Mouse (Mus musculus) hindbrain, embryonic 15.5 days (tissue): ENCODE measurements at regions not wholly inside any gene's neighbourhood (a gene's known extent, or its start where the extent isn't known, plus 50 kb on each side); places are given as distances from the start of the nearest gene placed in this dataset.

Experiments
- ATAC-seq: fragments of 200-750 bp; cut with Nextera tagmentation; 2 replicates; pipeline ENCODE4 v1.8.0; 2017; ENCODE audit warnings: low read depth, moderate number of reproducible peaks, moderate TSS enrichment; ENCODE audit not compliant: low FRiP score
- H3K27ac ChIP-seq: fragments of 300-500 bp; sonication (generic); replicated peaks from 2 replicates; pipeline ENCODE4 v1.5.1; 2015; ENCODE audit warnings: mild to moderate bottlenecking, inconsistent platforms
- H3K27me3 ChIP-seq: fragments of 300-500 bp; sonication (generic); 2 replicates; pipeline ENCODE4 v1.6.1; 2015; ENCODE audit warnings: control low read depth, inconsistent platforms
- H3K36me3 ChIP-seq: fragments of 300-500 bp; sonication (generic); 2 replicates; pipeline ENCODE4 v1.6.1; 2015; ENCODE audit warnings: control low read depth, inconsistent platforms
- H3K4me1 ChIP-seq: fragments of 300-500 bp; sonication (generic); replicated peaks from 2 replicates; pipeline ENCODE4 v1.6.1; 2015; ENCODE audit warnings: control low read depth, inconsistent platforms
- H3K4me2 ChIP-seq: fragments of 300-500 bp; sonication (generic); 2 replicates; pipeline ENCODE4 v1.6.1; 2015; ENCODE audit warnings: moderate library complexity, mild to moderate bottlenecking, inconsistent platforms
- H3K4me3 ChIP-seq: fragments of 300-500 bp; sonication (generic); 2 replicates; pipeline ENCODE4 v1.5.1; 2015; ENCODE audit warnings: mild to moderate bottlenecking, inconsistent platforms
- H3K9ac ChIP-seq: fragments of 300-500 bp; sonication (generic); 2 replicates; pipeline ENCODE4 v1.6.1; 2015; ENCODE audit warnings: inconsistent platforms
- H3K9me3 ChIP-seq: fragments of 300-500 bp; sonication (generic); 2 replicates; pipeline ENCODE4 v1.6.1; 2016; ENCODE audit warnings: control low read depth, inconsistent platforms
- WGBS: fragments of 180-500 bp; shearing (Covaris S2); methylation state at CpG from one replicate; pipeline ENCODE4 v1.1.7; 2015; 5-methylcytosine and 5-hydroxymethylcytosine counted together

DNA sequence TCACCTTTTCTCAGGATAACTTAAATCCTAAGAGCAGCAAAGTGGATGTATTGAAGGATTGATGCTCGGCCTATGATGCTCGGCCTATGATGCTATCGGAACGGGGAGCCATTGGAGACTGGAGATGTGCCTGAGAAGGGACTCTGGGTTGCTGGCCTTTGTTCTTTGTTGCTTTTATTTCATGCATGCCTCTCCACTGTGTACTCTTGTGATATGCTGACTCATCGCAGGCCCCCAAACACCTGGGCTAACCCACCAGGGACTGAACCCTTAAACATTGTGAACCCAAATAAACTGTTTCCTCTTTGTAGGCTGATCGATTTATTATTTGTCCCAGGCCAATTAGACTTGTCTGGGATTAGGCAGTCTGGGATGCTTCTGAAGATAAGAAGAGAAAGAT is 61.9 kb downstream of the Pdcl3 start:
- Histone ChIP-seq H3K4me3 (no peak overlapping the region), H3K27ac (no peak overlapping the region), H3K9me3 (no peaks in the 10 kb centered on the region), H3K27me3 (no peaks in the 10 kb centered on the region), H3K36me3 (no peaks in the 10 kb centered on the region), H3K4me2 (no peak overlapping the region), H3K9ac (no peak overlapping the region), H3K4me1 (no peaks in the 10 kb centered on the region)
- ATAC-seq, result no peak
- WGBS, result 94% methylated on average over 6 of the region's 6 CpGs

DNA sequence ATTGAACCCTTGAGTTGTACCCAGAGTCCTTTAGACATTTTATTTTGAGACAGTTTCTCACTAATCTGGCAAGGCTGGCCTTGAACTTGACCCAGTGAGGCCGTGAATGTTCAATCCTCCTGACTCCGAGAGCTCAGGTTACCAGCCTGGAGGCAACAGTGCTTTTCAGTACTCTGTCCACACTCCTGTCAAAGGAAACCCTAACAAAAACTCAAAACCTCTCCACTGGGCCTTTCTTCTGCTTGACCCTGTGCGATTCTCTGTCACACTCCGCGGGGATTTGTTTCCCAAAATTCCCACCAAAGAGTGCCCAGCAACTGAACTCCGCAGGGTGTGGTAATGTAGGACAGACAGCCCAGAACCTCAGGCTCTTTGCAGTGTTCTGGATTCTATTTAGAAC is 71.9 kb downstream of the Pdcl3 start:
- Histone ChIP-seq H3K9me3 (no peaks in the 10 kb centered on the region), H3K4me2 (no peak overlapping the region), H3K4me1 (no peaks in the 10 kb centered on the region), H3K27ac (no peak overlapping the region), H3K27me3 (no peaks in the 10 kb centered on the region), H3K36me3 (no peaks in the 10 kb centered on the region), H3K4me3 (no peak overlapping the region), H3K9ac (no peak overlapping the region)
- ATAC-seq, result no peak
- WGBS, result 82% methylated on average over 6 of the region's 6 CpGs

DNA sequence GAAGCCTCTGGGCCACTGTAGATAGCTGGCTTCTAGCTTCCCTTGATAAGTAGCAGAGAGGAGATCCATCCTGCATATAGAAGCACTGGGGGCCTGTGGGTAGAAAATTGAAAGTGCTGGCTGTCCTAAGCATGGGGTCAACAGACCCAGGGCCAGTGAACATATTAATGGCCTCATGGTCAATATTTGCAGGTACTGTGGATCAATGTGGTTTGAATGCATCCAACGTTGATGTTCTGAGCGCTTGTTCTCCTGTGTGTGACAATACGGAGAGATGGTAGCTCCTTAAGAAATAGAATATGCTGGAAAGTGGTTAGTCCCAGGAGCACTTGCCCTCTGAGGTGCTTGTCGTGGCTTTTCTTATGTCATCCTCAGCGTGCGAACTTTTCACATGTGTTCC is 77.1 kb downstream of the Pdcl3 start:
- Histone ChIP-seq H3K36me3 (no peaks in the 10 kb centered on the region), H3K9ac (no peak overlapping the region), H3K27me3 (no peaks in the 10 kb centered on the region), H3K4me1 (no peaks in the 10 kb centered on the region), H3K27ac (no peak overlapping the region), H3K4me2 (no peak overlapping the region), H3K4me3 (no peak overlapping the region), H3K9me3 (no peaks in the 10 kb centered on the region)
- no peak for ATAC-seq
- 94% methylated on average over 6 of the region's 6 CpGs for WGBS

DNA sequence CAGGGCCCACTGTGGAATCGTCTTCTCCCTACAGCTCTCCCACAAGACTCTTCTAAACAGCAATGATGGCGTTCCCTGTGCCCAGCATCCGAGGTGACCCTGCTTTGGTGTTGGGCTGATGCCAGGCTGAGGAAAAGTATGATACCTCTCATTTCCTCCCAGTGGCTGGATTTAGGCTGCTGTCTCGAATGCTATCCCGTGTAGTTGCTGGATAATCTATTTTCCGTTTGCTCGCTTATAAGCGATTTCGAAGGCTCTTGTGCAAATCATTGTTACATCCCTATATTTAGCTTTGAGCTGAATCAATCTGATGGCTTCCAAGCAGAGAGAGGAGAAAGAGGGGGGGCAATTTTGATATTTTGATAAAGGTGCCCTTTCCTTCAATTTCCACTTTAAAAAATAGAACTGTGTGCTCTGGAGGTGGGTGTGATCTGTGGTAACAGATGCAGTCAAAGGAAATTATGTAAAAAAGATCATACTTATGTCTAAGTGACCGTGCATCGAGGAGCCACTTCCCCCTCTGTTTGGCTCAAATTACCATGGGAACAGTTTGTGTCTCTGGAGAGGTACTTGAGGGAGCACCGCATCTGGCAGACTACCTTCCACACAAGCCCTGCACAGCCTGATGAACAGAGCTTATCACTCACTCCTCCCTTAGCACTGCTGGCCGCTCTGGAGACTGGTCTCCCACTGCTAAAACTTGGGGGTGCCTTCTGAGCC is 78.4 kb downstream of the Pdcl3 start:
- Histone ChIP-seq H3K9me3 (no peaks in the 10 kb centered on the region), H3K27ac (no peak overlapping the region), H3K4me1 (no peaks in the 10 kb centered on the region), H3K27me3 (no peaks in the 10 kb centered on the region), H3K9ac (no peak overlapping the region), H3K4me3 (no peak overlapping the region), H3K36me3 (no peaks in the 10 kb centered on the region), H3K4me2 (no peak overlapping the region)
- no peak for ATAC-seq
- WGBS, result 72% methylated on average over 13 of the region's 13 CpGs

DNA sequence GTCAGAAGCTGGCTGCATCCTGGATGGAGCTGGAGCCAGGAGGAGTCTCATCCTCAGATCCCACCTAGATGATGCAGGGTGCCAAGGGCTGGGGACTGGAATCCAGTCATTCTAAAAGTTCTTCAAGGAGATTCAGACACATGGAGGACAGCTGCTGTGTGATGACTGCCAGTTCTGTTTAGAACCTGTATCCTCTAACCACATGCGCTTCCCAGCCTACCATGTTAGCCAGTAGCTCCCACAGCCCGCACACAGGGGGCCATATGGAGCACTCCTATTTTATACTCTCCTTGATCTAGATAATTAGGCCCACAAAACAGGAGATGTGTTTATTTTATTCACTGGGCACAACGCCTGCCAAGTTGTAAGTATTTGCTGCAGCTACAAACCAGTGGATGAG is 79.4 kb downstream of the Pdcl3 start:
- WGBS, result 93% methylated on average over 3 of the region's 3 CpGs
- Histone ChIP-seq H3K36me3 (no peaks in the 10 kb centered on the region), H3K9ac (no peak overlapping the region), H3K4me1 (no peaks in the 10 kb centered on the region), H3K9me3 (no peaks in the 10 kb centered on the region), H3K27me3 (no peaks in the 10 kb centered on the region), H3K4me3 (no peak overlapping the region), H3K27ac (no peak overlapping the region), H3K4me2 (no peak overlapping the region)
- no peak for ATAC-seq

DNA sequence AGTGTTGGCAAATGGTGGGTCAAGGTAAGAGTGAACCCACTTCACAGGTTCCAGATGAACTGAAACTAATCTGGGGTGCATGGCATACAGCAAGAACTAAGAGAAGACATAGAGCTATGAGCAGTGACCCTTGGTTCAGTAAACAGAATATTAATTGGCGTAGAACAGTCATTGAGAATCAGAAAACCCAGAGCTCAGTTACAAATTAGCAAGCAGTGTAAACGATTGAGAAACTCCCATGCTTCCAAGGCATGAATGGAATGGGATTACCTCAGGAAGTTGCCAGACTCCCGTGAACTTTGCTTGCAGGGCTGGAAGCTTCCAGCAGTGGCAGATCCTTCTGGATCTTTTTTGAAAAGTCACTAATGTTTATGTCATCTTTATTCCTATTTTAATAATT is 82.5 kb downstream of the Pdcl3 start:
- Histone ChIP-seq H3K9ac (no peak overlapping the region), H3K36me3 (no peaks in the 10 kb centered on the region), H3K27ac (no peak overlapping the region), H3K27me3 (no peaks in the 10 kb centered on the region), H3K4me3 (no peak overlapping the region), H3K9me3 (no peaks in the 10 kb centered on the region), H3K4me2 (no peak overlapping the region), H3K4me1 (no peaks in the 10 kb centered on the region)
- 74% methylated on average over 3 of the region's 3 CpGs for WGBS
- ATAC-seq, result no peak

DNA sequence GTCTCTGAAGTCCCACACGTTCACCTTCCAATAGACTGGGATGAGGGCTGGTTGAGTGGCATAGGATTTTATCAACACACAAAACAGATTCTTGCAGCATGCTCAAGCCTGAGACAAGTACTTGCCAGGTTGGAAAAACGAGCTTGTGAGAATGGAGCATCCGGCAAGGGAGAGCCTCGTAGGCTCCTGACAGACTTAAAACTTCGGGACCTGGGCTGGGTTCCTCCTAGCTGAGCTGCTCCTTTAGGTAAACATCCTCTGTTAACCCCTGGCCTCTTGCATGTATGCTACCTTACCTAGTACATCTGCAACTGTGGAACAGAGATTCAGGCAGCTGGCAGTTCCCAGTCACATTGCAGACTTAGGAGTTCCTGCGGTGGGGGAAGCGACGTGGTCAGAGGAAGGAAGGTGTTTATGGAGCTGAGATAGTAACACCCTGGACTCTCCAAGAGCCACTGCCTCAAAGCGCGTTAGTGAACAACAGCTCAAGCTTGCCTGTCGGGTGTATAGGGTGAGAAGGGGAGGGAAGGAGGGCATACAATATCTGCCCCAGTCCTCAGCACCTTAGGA is 83.8 kb downstream of the Pdcl3 start:
- Histone ChIP-seq H3K4me2 (no peak overlapping the region), H3K9me3 (no peaks in the 10 kb centered on the region), H3K9ac (no peak overlapping the region), H3K4me1 (no peaks in the 10 kb centered on the region), H3K36me3 (no peaks in the 10 kb centered on the region), H3K27me3 (no peaks in the 10 kb centered on the region), H3K4me3 (no peak overlapping the region), H3K27ac (no peak overlapping the region)
- no peak for ATAC-seq
- 80% methylated on average over 11 of the region's 11 CpGs for WGBS

DNA sequence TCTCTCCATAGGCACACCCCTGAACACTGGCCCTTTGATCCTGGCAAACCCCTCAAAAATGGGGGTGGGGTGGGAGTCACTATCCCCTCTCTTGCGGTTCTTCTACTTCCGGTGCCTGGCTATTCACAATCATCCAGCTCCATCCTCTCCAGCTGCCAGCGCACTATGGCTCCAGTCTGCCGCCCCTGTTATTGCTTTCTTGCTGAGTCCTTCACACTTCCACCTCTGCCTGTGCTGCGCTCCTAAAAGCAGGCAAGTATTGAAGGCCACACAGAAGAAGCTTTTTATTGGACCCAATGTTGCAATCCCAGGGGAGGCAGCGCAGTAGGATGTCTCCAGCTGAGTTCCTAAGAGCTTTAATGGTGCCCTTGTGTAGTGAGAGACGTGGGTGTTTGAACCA is 84.3 kb downstream of the Pdcl3 start:
- Histone ChIP-seq H3K4me1 (no peaks in the 10 kb centered on the region), H3K4me2 (no peak overlapping the region), H3K27me3 (no peaks in the 10 kb centered on the region), H3K36me3 (no peaks in the 10 kb centered on the region), H3K9me3 (no peaks in the 10 kb centered on the region), H3K9ac (no peak overlapping the region), H3K27ac (no peak overlapping the region), H3K4me3 (no peak overlapping the region)
- WGBS, result 61% methylated on average over 7 of the region's 7 CpGs
- ATAC-seq, result no peak

DNA sequence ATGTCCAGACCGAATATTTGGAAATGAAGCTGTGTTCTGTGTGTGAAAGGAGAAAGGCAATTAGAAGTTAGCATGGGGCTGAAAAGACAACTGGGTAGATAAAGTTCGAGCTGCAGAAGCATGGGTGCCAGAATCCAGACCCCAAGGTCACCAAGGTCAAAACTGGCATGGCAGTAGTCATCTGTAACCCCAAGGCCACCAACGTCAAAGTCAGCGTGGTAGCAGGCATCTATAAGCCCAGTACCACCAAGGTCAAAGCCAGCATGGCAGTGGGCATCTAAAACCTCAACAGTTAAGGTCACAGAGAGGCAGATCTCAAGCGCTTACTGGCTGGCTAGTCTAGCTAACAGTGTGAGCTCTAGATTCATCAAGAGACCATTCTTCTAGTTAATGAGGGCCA is 90.6 kb downstream of the Pdcl3 start:
- Histone ChIP-seq H3K4me1 (no peaks in the 10 kb centered on the region), H3K36me3 (no peaks in the 10 kb centered on the region), H3K27me3 (no peaks in the 10 kb centered on the region), H3K4me3 (no peak overlapping the region), H3K4me2 (no peak overlapping the region), H3K9ac (no peak overlapping the region), H3K27ac (no peak overlapping the region), H3K9me3 (no peaks in the 10 kb centered on the region)
- 90% methylated on average over 5 of the region's 5 CpGs for WGBS
- no peak for ATAC-seq

DNA sequence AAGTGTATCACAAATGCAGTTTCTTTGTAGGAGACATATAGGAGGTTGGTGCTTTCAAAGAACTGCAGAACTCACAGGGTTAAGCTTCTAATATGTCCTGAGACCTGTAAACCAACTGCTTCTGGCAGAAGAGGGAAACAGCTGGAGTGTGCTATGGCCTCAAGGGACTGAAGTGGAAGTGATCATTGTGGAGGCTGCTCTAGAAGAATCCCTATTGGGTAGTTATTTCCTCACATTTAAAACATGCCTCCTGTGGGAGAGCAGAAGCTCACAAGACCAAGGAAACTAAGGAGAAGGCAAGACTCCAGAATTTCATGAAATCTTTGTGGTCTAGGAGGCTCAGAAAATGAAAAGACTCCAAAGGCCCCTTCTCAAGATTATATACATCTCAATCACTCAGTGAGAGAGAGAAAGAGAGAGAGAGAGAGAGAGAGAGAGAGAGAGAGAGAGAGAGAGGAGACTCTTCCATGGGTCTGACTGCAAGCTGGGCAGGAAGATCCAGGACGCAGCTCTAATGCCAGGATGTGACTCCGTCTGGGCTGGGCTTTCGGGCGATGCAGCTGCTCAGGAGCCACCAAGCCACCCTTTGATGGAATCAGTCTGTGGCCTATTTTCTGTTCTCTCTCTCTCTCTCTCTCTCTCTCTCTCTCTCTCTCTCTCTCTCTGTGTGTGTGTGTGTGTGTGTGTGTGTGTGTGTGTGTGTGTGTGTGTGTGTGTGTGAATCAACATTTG is 93.3 kb downstream of the Pdcl3 start:
- Histone ChIP-seq H3K9me3 (no peaks in the 10 kb centered on the region), H3K9ac (no peak overlapping the region), H3K4me3 (no peak overlapping the region), H3K27ac (no peak overlapping the region), H3K4me1 (no peaks in the 10 kb centered on the region), H3K4me2 (no peak overlapping the region), H3K36me3 (no peaks in the 10 kb centered on the region), H3K27me3 (no peaks in the 10 kb centered on the region)
- no peak for ATAC-seq
- 56% methylated on average over 4 of the region's 4 CpGs for WGBS

DNA sequence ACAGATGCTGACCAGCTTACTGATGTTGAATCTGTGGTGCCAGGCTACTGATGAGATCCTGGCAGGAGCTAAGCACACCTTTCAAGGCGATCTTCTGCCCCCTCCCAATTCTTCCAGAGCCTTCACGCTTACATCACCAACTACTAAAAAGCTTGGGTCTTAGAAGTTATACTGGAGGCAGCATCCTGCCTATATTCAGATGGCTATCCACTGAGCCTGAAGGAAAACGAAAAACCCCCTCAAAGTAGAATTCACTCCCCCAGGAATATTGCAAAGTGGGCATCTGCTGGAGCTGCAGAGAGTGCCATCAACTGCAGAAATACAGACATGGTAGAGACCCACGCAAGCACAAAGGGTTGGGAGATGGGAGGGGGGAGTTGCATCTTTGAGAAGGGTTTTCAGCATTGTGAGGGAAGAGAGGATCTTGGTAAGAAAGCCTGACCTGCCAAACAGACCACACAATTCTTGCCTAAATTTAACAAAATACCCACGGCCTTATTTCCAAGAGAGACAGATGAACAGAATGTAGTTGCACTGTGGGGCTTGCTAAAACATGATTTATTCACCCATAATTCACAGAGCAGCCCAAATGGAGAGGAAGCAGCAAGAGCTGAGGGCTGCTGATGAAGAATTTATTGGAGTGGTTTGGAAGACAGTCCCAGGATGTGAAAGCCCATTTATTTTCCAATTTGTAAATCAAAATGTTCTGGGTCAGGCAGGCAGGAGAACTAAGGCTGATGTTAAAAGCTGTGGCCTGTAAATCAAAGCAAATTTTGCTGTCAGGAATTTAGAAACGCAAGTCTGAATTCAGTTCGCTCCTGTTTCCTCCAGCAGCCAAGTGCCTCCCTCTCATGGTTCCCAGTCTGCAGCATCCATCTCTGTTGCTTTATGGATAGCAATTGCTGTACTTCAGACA is 98.8 kb downstream of the Pdcl3 start:
- Histone ChIP-seq H3K4me3 (no peak overlapping the region), H3K36me3 (no peaks in the 10 kb centered on the region), H3K9ac (no peak overlapping the region), H3K4me2 (no peak overlapping the region), H3K4me1 (no peaks in the 10 kb centered on the region), H3K27ac (no peak overlapping the region), H3K27me3 (no peaks in the 10 kb centered on the region), H3K9me3 (no peaks in the 10 kb centered on the region)
- no peak for ATAC-seq
- WGBS, result 89% methylated on average over 7 of the region's 7 CpGs

DNA sequence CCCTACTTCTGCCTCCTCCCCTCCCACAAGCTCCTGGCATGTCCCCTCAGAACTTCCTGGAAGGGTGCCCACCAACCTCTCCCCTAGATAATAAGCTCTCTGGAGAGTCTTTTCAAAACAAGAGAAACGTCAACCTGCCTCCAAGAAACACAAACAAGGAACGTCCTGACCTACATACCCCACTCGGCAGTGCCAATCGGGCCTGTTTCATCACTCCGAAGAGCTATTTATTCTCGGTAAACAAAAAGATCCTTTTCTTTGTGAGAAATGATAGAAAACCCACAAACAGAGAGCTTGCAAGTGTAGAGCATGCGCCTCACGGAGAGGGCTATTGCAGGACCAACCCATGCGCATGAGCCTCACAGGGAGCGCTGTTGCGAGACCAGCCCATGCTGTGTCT is 100.9 kb downstream of the Pdcl3 start:
- WGBS, result 58% methylated on average over 11 of the region's 11 CpGs
- H3K27me3 ChIP-seq, result no peaks in the 10 kb centered on the region
- no peaks in the 10 kb centered on the region for H3K9me3 ChIP-seq
- no peak overlapping the region for H3K9ac ChIP-seq
- no peak overlapping the region for H3K27ac ChIP-seq
- no peak overlapping the region for H3K4me3 ChIP-seq
- ATAC-seq, result peak; percentile 65; the same call in 1 of the 2 replicates
- no peaks in the 10 kb centered on the region for H3K36me3 ChIP-seq
- no peaks in the 10 kb centered on the region for H3K4me1 ChIP-seq
- no peak overlapping the region for H3K4me2 ChIP-seq
